Mouse (Mus musculus): ENCODE measurements around the gene Upp2. TPM values are rescaled to one million over a fixed set of nuclear protein-coding genes. Genes with fewer than 3 reads are reported as not detected.
A peak's percentile ranks its signal among the peaks of the same experiment; 100 is the strongest.

The Upp2 gene
- polyA plus RNA-seq, 1 experiment: 7.6 TPM

GRCm38 (mm10) chr2:58550488-58550887 lies 16.6 kb upstream of the Upp2 start:
- no peaks in the 10 kb centered on the region for H3K27me3 ChIP-seq (ENCODE audit: control insufficient read depth, insufficient read depth, low read length)
- no peaks in the 10 kb centered on the region for H3K36me3 ChIP-seq (ENCODE audit: control insufficient read depth, insufficient read depth, low read length)
- WGBS: 67% methylated on average over 9 of the region's 9 CpGs
- H3K4me3 ChIP-seq (ENCODE audit: low read depth, low read length): no peak overlapping the region
- no peak for TF ChIP-seq POLR2A (IDR thresholded peaks at IDR 0.05; ENCODE audit: low read depth, low read length)
- no peak for TF ChIP-seq CTCF (IDR thresholded peaks at IDR 0.05; ENCODE audit: extremely low read depth, insufficient read length, insufficient replicate concordance, low read depth, low read length)
- H3K27ac ChIP-seq (ENCODE audit: insufficient read depth, low read depth, low read length): no peak overlapping the region
- peaks cover 28% of the 10 kb centered on the region for H3K4me1 ChIP-seq (ENCODE audit: control insufficient read depth, insufficient read depth, insufficient read length, low read length)

DNA sequence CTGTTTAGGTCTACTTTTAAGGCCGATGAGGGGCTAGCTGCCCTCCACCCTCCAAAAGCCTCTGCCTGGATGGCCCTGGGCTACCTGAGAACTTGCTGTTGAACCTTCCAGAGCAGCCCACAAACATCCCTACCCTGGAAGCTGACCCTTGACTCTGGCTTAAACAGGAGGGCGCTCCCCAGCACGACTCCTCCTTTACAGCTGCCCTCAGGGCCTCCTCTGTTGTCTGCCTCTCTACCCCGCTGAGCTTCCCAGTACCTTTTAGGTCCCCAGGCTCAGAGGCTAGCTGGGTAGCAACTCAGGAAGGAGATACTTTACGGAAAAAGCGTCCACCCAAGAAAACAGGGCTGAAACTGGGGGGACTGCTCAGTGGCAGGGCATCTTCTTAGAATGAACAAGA lies 15.2 kb upstream of the Upp2 start:
- TF ChIP-seq CTCF (IDR thresholded peaks at IDR 0.05; ENCODE audit: extremely low read depth, insufficient read length, insufficient replicate concordance, low read depth, low read length) (no peak), POLR2A (IDR thresholded peaks at IDR 0.05; ENCODE audit: low read depth, low read length) (no peak)
- no peaks in the 10 kb centered on the region for H3K36me3 ChIP-seq (ENCODE audit: control insufficient read depth, insufficient read depth, low read length)
- WGBS: 50% methylated on average over 6 of the region's 6 CpGs
- H3K27me3 ChIP-seq (ENCODE audit: control insufficient read depth, insufficient read depth, low read length): no peaks in the 10 kb centered on the region
- H3K27ac ChIP-seq (ENCODE audit: insufficient read depth, low read depth, low read length): no peak overlapping the region
- H3K4me1 ChIP-seq (ENCODE audit: control insufficient read depth, insufficient read depth, insufficient read length, low read length): peaks cover 24% of the 10 kb centered on the region
- no peak overlapping the region for H3K4me3 ChIP-seq (ENCODE audit: low read depth, low read length)

- Histone ChIP-seq H3K4me1 (ENCODE audit: control insufficient read depth, insufficient read depth, insufficient read length, low read length) (peaks cover 24% of the 10 kb centered on the region), H3K27ac (ENCODE audit: insufficient read depth, low read depth, low read length) (peak overlapping the region; percentile 21; the same call in 1 of the 2 replicates)
- TF ChIP-seq POLR2A (IDR thresholded peaks at IDR 0.05; ENCODE audit: low read depth, low read length) (no peak), CTCF (IDR thresholded peaks at IDR 0.05; ENCODE audit: extremely low read depth, insufficient read length, insufficient replicate concordance, low read depth, low read length) (no peak)
These were observed 14.8 kb upstream of the Upp2 start for GRCm38 (mm10) chr2:58552296-58552695.

GRCm38 (mm10) chr2:58557045-58557845 lies 9.9 kb upstream of the Upp2 start:
- TF ChIP-seq POLR2A (IDR thresholded peaks at IDR 0.05; ENCODE audit: low read depth, low read length) (no peak), CTCF (IDR thresholded peaks at IDR 0.05; ENCODE audit: extremely low read depth, insufficient read length, insufficient replicate concordance, low read depth, low read length) (no peak)
- Histone ChIP-seq H3K36me3 (ENCODE audit: control insufficient read depth, insufficient read depth, low read length) (no peaks in the 10 kb centered on the region), H3K4me1 (ENCODE audit: control insufficient read depth, insufficient read depth, insufficient read length, low read length) (peaks cover 10% of the 10 kb centered on the region; the same call in 1 of the 2 replicates), H3K27ac (ENCODE audit: insufficient read depth, low read depth, low read length) (no peak overlapping the region), H3K4me3 (ENCODE audit: low read depth, low read length) (no peak overlapping the region), H3K27me3 (ENCODE audit: control insufficient read depth, insufficient read depth, low read length) (no peaks in the 10 kb centered on the region)
- WGBS: 51% methylated on average over 9 of the region's 9 CpGs

More at GRCm38 (mm10) chr2:58552296-58552695, 14.8 kb upstream of the Upp2 start:
- Histone ChIP-seq H3K27me3 (ENCODE audit: control insufficient read depth, insufficient read depth, low read length) (no peaks in the 10 kb centered on the region), H3K4me3 (ENCODE audit: low read depth, low read length) (no peak overlapping the region), H3K36me3 (ENCODE audit: control insufficient read depth, insufficient read depth, low read length) (no peaks in the 10 kb centered on the region)
- 34% methylated on average over 3 of the region's 3 CpGs for WGBS

DNA sequence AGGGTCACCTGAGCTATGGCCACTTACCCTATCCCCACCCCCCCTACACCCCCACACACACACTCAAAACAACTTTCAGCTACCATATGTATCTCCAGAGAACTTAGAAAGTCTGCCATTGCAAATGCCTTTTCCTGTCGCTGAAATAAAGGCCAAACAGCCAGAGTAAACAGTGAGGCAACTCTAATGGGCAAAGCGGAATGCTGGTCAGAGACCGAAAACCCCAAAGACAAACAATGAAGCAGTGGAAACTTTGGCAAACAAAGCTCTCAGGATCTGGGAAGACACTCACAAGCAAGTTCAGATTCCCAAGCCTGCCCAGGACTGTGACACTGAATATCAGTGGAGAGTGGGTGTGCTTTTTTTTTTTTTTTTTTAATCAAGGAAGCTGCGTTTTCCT lies 5.0 kb upstream of the Upp2 start:
- no peaks in the 10 kb centered on the region for H3K36me3 ChIP-seq (ENCODE audit: control insufficient read depth, insufficient read depth, low read length)
- H3K4me3 ChIP-seq (ENCODE audit: low read depth, low read length): no peak overlapping the region
- H3K27me3 ChIP-seq (ENCODE audit: control insufficient read depth, insufficient read depth, low read length): no peaks in the 10 kb centered on the region
- peaks cover 13% of the 10 kb centered on the region for H3K4me1 ChIP-seq (ENCODE audit: control insufficient read depth, insufficient read depth, insufficient read length, low read length)
- TF ChIP-seq POLR2A (IDR thresholded peaks at IDR 0.05; ENCODE audit: low read depth, low read length) (no peak), CTCF (IDR thresholded peaks at IDR 0.05; ENCODE audit: extremely low read depth, insufficient read length, insufficient replicate concordance, low read depth, low read length) (no peak)
- 61% methylated on average over 4 of the region's 4 CpGs for WGBS
- H3K27ac ChIP-seq (ENCODE audit: insufficient read depth, low read depth, low read length): 0 out of 2 replicates have a peak overlapping the region, but pooled peaks have one; percentile 18

DNA sequence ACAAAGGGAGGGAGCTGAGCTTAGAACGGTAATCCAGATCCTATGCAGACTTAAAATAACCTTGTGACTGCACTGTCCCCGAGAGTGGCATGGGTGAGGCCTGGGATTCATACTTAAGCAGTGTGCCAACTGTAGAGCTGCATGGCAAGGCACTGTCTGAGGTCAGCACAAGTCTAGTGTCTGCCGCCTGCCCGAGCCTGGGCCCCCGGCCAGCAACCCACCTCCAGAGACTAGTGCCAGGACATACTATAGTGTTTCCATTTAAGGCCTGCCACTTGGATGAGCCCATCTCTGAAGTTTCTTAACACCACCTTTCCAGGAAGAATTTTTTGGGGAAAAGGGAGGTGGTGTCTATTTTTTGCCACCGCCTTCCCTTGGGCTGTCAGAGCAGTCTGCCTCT lies 1.8 kb upstream of the Upp2 start:
- 63% methylated on average over 6 of the region's 6 CpGs for WGBS
- TF ChIP-seq POLR2A (IDR thresholded peaks at IDR 0.05; ENCODE audit: low read depth, low read length) (no peak), CTCF (IDR thresholded peaks at IDR 0.05; ENCODE audit: extremely low read depth, insufficient read length, insufficient replicate concordance, low read depth, low read length) (no peak)
- H3K27ac ChIP-seq (ENCODE audit: insufficient read depth, low read depth, low read length): no peak overlapping the region

DNA sequence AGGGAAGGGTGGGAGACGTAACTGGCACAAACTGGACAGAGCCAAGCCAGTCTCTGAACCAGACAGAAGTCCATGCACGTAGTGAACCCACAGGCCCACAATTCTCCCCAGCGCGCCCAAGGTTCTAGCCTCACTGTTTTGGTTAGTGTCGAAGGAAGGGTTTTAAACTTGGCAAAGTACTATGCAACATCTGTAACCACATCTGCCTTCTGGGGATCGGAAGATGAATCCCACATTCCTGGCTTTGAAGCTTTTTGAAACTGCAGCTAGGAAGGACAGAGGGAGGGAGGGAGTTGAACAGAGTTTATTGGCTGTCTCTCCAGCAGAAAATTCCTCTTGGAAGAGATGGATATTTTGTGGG lies 1.1 kb upstream of the Upp2 start:
- no peak for TF ChIP-seq CTCF (IDR thresholded peaks at IDR 0.05; ENCODE audit: extremely low read depth, insufficient read length, insufficient replicate concordance, low read depth, low read length)
- no peak for TF ChIP-seq POLR2A (IDR thresholded peaks at IDR 0.05; ENCODE audit: low read depth, low read length)
- H3K4me3 ChIP-seq (ENCODE audit: low read depth, low read length): peak overlapping the region; percentile 85
- 13% methylated on average over 6 of the region's 6 CpGs for WGBS
- no peaks in the 10 kb centered on the region for H3K27me3 ChIP-seq (ENCODE audit: control insufficient read depth, insufficient read depth, low read length)
- H3K4me1 ChIP-seq (ENCODE audit: control insufficient read depth, insufficient read depth, insufficient read length, low read length): peaks cover 12% of the 10 kb centered on the region
- H3K27ac ChIP-seq (ENCODE audit: insufficient read depth, low read depth, low read length): peak overlapping the region; percentile 53
- no peaks in the 10 kb centered on the region for H3K36me3 ChIP-seq (ENCODE audit: control insufficient read depth, insufficient read depth, low read length)

More for the DNA sequence above, 1.8 kb upstream of the Upp2 start:
- Histone ChIP-seq H3K4me3 (ENCODE audit: low read depth, low read length) (peak overlapping the region; percentile 15; the same call in 1 of the 2 replicates), H3K36me3 (ENCODE audit: control insufficient read depth, insufficient read depth, low read length) (no peaks in the 10 kb centered on the region), H3K4me1 (ENCODE audit: control insufficient read depth, insufficient read depth, insufficient read length, low read length) (peaks cover 12% of the 10 kb centered on the region), H3K27me3 (ENCODE audit: control insufficient read depth, insufficient read depth, low read length) (no peaks in the 10 kb centered on the region)

Measured in small intestine, adult 2 months (tissue).